Comparison of ENCODE assay signal across 9 mouse cellular contexts in the genomic region with DNA sequence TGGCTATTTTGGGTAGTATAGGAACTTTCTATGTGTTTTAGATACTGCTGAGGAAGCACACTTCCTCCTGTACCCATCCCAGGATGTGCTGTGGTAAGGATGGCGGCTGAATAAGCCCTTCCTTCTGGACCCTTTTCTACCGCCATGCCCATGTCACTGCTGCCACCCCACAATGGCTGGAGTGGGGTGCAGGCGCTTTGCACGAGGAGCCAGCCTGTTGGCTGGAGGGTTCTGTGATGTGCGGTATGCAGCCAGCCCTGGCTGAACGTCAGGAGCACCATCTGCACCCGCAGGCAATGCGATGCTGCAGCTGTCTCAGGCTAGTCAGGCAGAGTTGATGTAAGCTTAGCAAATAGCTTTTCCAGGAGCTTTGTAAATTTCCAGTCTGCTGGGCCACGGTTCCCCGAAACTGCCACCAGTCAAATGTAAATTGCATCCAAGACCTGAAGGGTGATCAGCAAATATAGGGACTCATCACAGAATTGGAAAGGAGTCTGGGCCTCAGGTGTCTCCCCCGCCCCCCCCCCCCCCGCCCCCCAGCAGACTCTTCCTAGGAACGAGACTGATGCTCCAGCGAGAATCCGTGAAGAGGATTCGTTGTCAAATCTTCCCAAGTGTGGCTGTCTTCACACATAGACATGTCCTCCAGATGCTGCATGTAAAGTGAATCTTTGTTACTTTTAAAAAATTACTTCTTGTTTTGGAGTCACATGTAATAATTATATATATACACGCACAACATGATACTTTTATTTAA.
A peak's percentile ranks its signal among the peaks of the same experiment; 100 is the strongest.
DNase-seq lines count a peak whose midpoint lies in the region; ATAC-seq and TF ChIP-seq lines count a peak whose summit lies in the region.
"Had no signal": no experiment of that assay in that cellular context is flagged by ENCODE, and none has a peak within 500 bp of the region (broad histone marks: within the 10 kb centered on the region; RNA-seq: fewer than 3 reads in every experiment).

No protein-coding gene starts in this region.

- TF ChIP-seq EP300 in heart, adult 2 months (IDR thresholded peaks at IDR 0.05; ENCODE audit: insufficient read depth, low read depth, low read length): no peak

- 46% methylated on average over 17 of the region's 17 CpGs for WGBS in hindbrain, embryonic 10.5 days
- WGBS in heart, adult 2 months: 62% methylated on average over 17 of the region's 17 CpGs

- H3K36me3 ChIP-seq in hindbrain, embryonic 10.5 days: no peaks in the 10 kb centered on the region
- H3K36me3 ChIP-seq in heart, adult 2 months (ENCODE audit: control insufficient read depth, insufficient read depth, low read length): no peaks in the 10 kb centered on the region

- peak overlapping the region; percentile 66 for H3K27ac ChIP-seq in hindbrain, embryonic 10.5 days
- no peak overlapping the region for H3K27ac ChIP-seq in heart, adult 2 months

- H3K4me3 ChIP-seq in hindbrain, embryonic 10.5 days: no peak overlapping the region
- no peak overlapping the region for H3K4me3 ChIP-seq in heart, adult 2 months

- H3K27me3 ChIP-seq in hindbrain, embryonic 10.5 days (ENCODE audit: insufficient read depth, poor library complexity, severe bottlenecking): 0 out of 2 replicates have a peak, but pooled peaks cover 5% of the 10 kb centered on the region
- H3K27me3 ChIP-seq in heart, adult 2 months (ENCODE audit: control insufficient read depth, insufficient read depth, low read length): no peaks in the 10 kb centered on the region

- no peak for TF ChIP-seq CTCF in heart, adult 2 months (IDR thresholded peaks at IDR 0.05)

- ATAC-seq in common myeloid progenitor, adult 5-6 weeks (replicated peaks; ENCODE audit: low read depth, poor library complexity, severe bottlenecking): peak; percentile 87

- DNase-seq in hindbrain, embryonic 10.5 days (ENCODE audit: low spot score): no peak
- DNase-seq in left cerebral cortex, postnatal 14 days (ENCODE audit: low spot score in 2 of 2): peak; percentile 74 to 84
- DNase-seq in right cerebral cortex, adult 18-20 months: peak; percentile 87
- no peak for DNase-seq in lung, postnatal 4 days
- DNase-seq in heart, postnatal 4 days: no peak
- no peak for DNase-seq in ovary, postnatal 10 days (ENCODE audit: low spot score)
- DNase-seq in heart, adult 2 months: no peak
- DNase-seq: kidney, adult 11 months had no signal

- H3K9me3 ChIP-seq in hindbrain, embryonic 10.5 days: no peaks in the 10 kb centered on the region

- intact Hi-C loops in left cerebral cortex, postnatal 14 days (cut with DNase I): no loop called here
- intact Hi-C loops in heart, adult 2 months (cut with DNase I): no loop called here

- H3K4me1 ChIP-seq in hindbrain, embryonic 10.5 days (replicated peaks): peaks cover 32% of the 10 kb centered on the region
- H3K4me1 ChIP-seq in heart, adult 2 months (ENCODE audit: control insufficient read depth, insufficient read depth, low read length): peaks cover 6% of the 10 kb centered on the region

- H3K79me2 ChIP-seq in heart, adult 2 months (replicated peaks; ENCODE audit: control insufficient read depth, insufficient read depth, low read length): no peaks in the 10 kb centered on the region

- H3K9ac ChIP-seq in heart, adult 2 months (ENCODE audit: low read depth, low read length): no peak overlapping the region

- TF ChIP-seq POLR2A in heart, adult 2 months (IDR thresholded peaks at IDR 0.05; ENCODE audit: insufficient read depth, low read depth, low read length): no peak

Comparison
In these comparisons a context has a peak if more than half of its experiments do, and no peak if none do; other contexts are left out.
1. DNase-seq: peak in left cerebral cortex, postnatal 14 days (2 of 2) and right cerebral cortex, adult 18-20 months (single experiment); none in hindbrain, embryonic 10.5 days (single experiment), lung, postnatal 4 days (0 of 2), heart, postnatal 4 days (single experiment), ovary, postnatal 10 days (single experiment) and heart, adult 2 months (0 of 2).